Mouse (Mus musculus): Measurements from ENCODE around the gene Lrrc8b.

- TF ChIP-seq RCOR1 (IDR thresholded peaks at IDR 0.05; ENCODE audit: low read depth, low read length) (no peak; the same call in 1 of the 2 replicates), ZNF384 (IDR thresholded peaks at IDR 0.05; ENCODE audit: low read depth, low read length) (no peak), CTCF (IDR thresholded peaks at IDR 0.05 in 2 of 3, conservative IDR thresholded peaks at IDR 0.05 in 1 of 3; ENCODE audit: control insufficient read depth in 1 of 3, insufficient read depth in 1 of 3, low read depth in 2 of 3, low read length in 3 of 3, poor library complexity in 1 of 3, severe bottlenecking in 1 of 3) (no peak), TAL1 (IDR thresholded peaks at IDR 0.05; ENCODE audit: low read length) (no peak), POLR2A (IDR thresholded peaks at IDR 0.05; ENCODE audit: control insufficient read depth in 1 of 2, insufficient read depth in 1 of 2, low read depth in 1 of 2, low read length in 2 of 2, poor library complexity in 1 of 2) (no peak), ZKSCAN1 (IDR thresholded peaks at IDR 0.05; ENCODE audit: low read depth, low read length) (no peak), MAZ (IDR thresholded peaks at IDR 0.05; ENCODE audit: low read depth, low read length) (no peak), CHD1 (IDR thresholded peaks at IDR 0.05; ENCODE audit: low read depth, low read length) (peak; percentile 60; the same call in 1 of the 2 replicates), CHD2 (IDR thresholded peaks at IDR 0.05; ENCODE audit: low read length) (no peak), JUND (IDR thresholded peaks at IDR 0.05; ENCODE audit: low read depth, low read length) (no peak), EP300 (IDR thresholded peaks at IDR 0.05; ENCODE audit: low read depth in 1 of 2, low read length in 2 of 2) (0 out of 4 replicates have a peak, but pooled peaks have one; percentile 4 to 14)
Observed at GRCm38 (mm10) chr5:105520442-105520965, 104.9 kb downstream of the Lrrc8b start.
